Mouse (Mus musculus) cerebellum, postnatal 36 days (tissue): ENCODE data around the gene Izumo1.

Experiments used
- DNase-seq, 2 experiments: peaks; one replicate each; pipeline ENCODE4 v3.0.0; 2021 to 2022; ENCODE audit warnings: mixed read lengths in 2 of 2

Gene Izumo1

DNA sequence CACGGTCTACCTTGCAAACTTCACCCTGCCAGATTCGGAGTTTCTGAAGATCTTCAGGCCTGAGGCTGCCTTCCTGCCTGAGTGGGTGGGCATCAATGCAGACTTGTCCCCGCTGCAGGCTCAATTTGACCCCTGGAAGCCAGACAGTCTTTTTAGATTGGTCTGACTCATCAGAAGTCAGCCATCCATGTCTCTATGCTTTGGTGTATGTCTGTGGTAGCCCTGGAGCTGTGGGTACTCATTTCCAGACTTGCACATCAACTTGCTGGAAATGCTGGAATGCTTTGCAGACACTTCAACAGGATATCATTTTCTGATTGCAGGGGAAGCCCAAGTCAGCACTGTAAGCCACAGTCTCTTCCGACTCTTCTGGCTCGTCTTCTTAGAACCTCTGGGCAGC is 2.0 kb upstream of the Izumo1 start:
- DNase-seq: no peak

GRCm38 (mm10) chr7:45623507-45623906 is 1.9 kb downstream of the Izumo1 start:
- no peak for DNase-seq

DNA sequence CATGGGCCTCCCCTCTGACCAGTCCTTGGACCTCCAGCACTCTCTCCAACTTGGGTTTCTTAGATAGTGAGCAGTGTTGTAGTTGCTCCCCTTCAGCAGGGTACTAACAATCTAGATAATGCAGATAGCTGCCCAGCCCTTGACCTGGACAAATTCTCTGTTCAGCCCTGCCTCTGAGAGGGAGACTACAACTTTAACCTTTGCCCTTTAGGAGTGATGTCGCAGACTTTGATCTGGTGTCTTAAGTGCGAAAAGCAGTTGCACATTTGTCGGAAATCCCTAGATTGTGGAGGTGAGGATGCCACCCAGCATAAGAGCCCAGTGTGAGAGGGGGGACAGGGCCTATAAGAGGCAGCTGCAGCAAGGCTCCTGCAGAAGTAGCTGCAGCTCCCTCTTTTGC is 3.1 kb downstream of the Izumo1 start:
- DNase-seq: no peak

DNA sequence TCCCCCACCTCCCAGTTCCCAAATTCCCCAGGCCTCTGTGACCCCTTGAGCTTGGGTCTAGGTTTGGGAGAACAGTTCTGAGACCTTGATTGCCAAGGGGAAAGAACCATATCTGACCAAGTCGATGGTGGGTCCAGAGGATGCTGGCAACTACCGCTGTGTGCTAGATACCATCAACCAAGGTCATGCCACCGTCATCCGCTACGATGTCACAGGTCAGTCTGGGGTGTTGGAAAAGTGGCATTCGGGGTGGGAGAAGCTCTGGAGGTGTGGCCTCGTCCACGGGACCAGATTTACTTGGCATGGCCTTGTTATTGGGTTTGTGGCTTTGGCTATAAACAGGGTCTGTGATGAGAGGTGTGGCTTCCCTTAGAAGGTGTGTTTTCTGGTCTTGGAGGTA is 3.9 kb downstream of the Izumo1 start:
- no peak for DNase-seq

DNA sequence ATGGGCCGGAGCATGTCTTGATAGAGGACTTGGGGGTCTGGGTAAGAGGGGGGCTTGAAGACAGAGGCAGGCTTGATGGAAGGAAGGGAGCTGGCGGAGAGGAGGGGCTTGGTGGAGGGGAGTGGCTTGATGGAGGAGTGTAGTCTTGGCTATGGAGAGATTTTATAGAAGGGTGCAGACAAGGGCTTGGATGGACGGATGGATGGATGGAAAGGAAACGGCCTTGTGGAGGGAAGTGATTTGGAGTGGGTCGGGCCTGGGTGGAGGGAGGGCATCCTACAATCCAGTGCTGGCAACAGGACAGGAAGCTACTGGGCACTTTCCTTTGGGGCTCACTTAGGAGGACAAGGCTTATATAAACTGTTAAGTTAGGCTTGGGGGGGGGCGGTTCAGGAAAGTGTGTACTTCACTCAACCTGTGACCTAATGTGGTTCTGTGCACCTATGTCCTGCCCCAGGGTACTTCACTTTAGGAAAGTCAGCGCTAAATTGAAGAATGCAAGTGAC is 5.0 kb downstream of the Izumo1 start:
- no peak for DNase-seq

GRCm38 (mm10) chr7:45627261-45627660 is 5.7 kb downstream of the Izumo1 start, which contains the start of gene Rasip1:
TSS of gene Rasip1 (plus strand) at chr7:45627488.
- no peak for DNase-seq

GRCm38 (mm10) chr7:45628364-45629294 is 7.0 kb downstream of the Izumo1 start:
- peak; percentile 94 to 96 for DNase-seq

DNA sequence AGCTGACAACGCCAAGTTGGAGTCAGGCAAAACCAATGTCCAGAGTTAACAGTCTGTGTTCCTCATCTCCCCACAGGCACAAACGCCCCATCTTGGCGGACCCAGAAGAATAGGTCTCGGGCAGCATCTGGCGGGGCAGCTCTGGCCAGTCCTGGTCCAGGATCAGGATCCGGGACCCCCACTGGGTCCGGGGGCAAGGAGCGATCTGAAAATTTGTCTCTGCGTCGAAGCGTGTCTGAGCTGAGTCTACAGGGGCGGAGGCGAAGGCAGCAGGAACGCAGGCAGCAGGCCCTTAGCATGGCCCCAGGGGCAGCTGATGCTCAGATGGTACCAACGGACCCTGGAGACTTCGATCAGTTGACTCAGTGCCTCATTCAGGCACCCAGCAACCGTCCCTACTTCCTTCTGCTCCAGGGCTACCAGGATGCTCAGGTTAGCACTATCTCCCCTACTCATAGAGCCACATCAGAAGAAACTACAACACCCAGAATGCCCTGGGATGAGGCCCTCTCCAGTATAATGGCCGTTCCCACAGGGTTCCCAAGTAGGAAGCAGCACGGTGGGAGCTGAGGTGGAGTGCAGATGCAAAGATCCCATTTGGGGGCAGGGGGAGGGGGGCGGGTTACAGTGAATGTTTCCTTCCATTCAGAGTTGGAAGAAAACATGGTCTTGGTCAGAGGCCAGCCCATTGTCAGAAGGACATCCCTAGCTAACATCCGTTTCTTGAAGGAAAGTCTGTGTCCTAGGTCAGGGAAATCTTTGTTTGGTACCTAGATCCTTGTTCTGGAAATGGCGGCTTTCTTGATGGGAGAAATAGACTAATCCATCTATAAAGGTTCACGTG is 8.7 kb downstream of the Izumo1 start:
- no peak for DNase-seq

- peak; percentile 69 to 74 for DNase-seq
Measured at GRCm38 (mm10) chr7:45632499-45632898, 10.9 kb downstream of the Izumo1 start.

- no peak for DNase-seq
Measured at GRCm38 (mm10) chr7:45634946-45635681, 13.5 kb downstream of the Izumo1 start.

DNA sequence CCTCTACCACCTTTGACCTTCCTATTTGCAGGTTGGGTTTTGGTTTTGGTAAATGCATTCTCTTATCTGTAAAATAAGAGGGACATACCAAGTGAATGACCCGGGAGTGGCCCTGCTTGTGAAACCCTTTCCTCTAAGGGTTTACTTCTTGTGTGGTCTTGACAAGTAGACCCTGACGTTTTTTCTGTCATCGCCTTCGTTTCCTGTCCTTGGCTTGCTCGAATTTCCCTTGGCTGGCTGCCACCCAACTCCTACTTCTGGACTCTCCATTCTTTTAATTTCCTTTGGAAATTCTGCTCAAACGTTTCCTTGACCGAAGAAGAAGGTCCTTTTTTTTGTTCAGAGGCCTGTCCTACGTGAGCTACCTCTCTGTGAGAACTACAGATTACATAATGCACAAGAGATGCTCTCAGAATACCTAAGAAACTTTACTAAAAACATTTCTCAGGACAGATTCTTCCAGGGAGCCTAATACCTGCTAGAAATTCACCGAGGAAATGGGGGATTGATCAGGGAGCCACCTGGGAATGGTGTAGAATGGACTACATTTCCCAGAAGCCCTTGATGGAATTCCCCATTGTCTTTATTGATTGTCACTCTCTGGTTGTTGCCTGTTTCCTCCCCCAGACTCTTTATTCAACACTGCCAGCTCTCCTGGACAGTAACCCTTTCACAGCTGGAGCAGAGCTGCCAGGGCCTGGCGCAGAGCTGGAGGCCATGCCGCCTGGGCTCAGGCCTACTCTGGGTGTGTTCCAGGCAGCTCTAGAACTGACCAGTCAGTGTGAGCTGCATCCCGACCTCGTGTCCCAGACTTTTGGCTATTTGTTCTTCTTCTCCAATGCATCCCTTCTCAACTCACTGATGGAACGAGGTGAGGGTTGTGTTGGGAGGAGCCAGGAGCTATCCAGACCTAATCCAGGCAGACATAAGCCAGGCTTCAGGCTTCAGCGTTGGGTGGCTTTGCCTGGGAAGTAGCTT is 14.4 kb downstream of the Izumo1 start:
- DNase-seq: no peak

DNA sequence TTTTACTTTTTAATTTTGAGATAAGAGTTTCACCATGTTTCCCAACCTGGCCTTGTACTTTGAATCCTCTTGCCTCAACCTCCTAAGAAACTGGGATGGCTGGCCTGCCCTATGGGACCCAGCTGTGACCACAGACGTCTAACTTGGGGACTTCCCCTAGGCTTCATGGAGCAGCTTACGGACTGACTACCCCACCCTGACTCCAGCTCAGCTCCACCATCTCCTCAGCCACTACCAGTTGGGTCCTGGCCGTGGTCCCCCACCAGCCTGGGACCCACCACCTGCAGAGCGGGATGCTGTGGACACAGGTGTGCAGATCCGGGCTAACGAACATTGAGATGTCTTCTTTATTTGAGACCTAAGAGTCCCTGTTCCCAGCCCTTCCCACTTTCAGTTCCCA is 16.1 kb downstream of the Izumo1 start:
- DNase-seq: no peak

GRCm38 (mm10) chr7:45638623-45639401 is 17.2 kb downstream of the Izumo1 start:
- DNase-seq: peak; percentile 99

DNA sequence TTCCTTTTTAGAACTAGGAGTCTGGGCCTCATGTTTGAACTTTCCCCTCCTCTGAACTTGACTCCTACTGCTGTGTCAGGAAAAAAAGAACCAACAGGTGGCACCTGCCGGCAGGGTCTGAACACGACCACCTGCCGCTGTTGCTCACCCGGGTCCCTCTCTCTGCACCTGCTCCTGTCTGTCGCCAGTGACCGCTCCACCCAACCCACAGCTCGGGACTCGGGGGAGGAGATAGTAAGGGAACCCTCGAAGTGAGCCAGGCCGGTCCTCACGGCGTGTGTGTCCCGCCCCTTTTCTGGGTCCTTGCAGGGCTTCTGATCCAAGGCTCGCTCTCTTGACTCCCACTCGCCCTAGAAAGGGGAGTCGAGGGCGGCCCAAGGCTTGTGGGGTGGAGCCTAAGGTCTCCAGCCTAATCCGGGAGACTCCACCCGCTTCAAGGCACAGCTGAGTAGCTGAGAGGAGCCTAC is 18.0 kb downstream of the Izumo1 start, which contains the start of gene Mamstr:
Gene Mamstr, plus strand, starts transcription at position 417 of the 467 bp plus-strand sequence.
- no peak for DNase-seq

GRCm38 (mm10) chr7:45640191-45640957 is 18.8 kb downstream of the Izumo1 start:
- DNase-seq: no peak

DNA sequence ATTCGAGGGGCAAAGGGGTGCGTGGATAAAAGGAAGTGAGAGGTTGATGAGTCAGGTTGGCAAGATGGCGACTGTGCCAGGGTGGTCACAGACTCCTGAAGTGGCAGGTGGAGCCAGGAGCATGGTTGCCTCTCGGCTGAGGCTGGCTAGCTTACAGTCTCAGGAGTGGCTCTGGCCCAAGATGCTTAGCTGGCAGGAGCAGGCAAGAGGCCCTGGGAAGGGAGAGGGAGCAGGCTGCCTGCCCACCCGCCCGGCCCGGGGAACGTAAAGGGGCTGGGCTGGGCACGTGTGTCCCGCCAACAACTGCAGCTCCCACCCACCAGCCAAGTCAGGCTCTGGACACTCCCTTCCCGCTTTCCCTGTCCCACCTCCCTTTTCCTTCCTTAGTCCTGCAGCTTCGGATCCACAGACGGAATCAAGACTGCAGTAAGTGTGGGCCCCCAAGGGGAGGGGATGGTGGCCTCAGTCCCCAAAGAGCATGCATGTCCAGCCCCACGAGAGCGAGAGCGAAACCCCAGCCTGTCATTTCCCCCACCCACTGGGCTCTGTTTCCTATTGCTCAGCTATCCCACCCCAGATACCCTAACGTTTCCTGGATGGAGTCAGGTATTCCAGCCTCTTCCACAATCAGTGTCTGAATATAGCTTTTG is 19.9 kb downstream of the Izumo1 start:
- peak; percentile 58 to 63 for DNase-seq

DNA sequence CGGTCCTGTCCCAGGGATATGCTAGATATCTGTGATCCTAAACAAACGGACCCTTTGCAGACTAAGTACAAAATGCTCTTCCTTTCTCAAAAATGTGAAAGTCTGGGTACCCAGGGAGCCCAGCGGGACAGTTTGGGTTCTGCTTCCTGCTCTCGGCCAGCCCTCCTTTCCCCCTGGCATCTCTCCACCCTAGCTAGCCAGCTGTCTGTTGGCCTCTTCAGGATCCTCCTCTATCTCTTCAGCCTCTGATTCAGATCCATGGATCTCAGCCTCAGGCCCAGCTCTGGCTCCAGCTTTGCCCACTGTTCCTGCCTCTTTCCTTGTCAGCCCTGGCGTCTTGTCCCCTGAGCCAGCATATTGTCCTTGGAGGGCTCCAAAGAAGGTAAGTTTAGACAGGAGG is 20.5 kb downstream of the Izumo1 start:
- peak; percentile 53 to 56 for DNase-seq

DNA sequence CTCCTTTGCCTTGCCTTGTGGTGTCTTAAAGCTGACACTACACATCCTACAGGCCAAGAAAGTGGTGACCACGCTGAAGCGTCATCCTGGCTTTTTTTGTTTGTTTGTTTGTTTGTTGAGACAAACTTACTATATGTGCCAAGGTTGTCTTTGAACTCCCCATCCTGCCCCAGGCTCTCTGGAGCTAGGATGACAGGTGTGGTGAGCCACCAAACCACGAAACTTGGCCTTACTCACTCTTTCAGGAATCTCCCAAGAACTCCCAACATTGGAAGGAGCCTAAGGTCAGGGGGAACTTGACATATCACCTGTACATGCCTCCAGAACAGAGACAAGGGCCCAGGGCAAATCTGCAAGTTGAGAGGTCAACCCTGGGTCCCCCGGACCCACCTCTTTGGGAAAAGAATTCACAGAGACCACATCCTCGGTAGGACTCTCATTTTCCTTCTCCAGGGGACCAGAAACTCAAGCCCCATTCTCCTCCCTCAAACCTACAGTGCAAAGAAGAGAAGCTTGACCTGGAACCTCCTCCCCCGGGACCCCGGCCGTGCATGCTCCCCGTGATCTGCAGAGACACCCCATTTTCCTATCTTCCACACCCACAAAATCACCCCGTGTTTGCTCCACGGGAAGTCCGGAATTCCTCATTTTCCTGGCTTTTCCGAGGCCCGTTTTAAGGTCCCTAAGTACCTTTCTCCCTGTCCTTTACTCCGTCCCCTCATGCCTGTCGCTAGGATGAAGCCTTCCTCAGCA is 21.1 kb downstream of the Izumo1 start:
- peak in 1 of 2 experiments; percentile 37 for DNase-seq
